Mouse (Mus musculus) hindbrain, embryonic 12.5 days (tissue): ENCODE measurements around the gene Tmem178b. TPM values are rescaled to one million over a fixed set of nuclear protein-coding genes. Genes with fewer than 3 reads are reported as not detected.

Experiments
- ATAC-seq: fragments of 200-750 bp; cut with Nextera tagmentation; 2 replicates; pipeline ENCODE4 v1.8.0; 2017; ENCODE audit warnings: moderate TSS enrichment; ENCODE audit not compliant: low FRiP score
- H3K27ac ChIP-seq: fragments of 300-500 bp; sonication (generic); 2 replicates; pipeline ENCODE4 v1.5.1; 2016; ENCODE audit warnings: mild to moderate bottlenecking
- H3K27me3 ChIP-seq: fragments of 300-500 bp; sonication (generic); 2 replicates; pipeline ENCODE4 v1.6.1; 2016; ENCODE audit warnings: mild to moderate bottlenecking
- H3K36me3 ChIP-seq: fragments of 300-500 bp; sonication (generic); 2 replicates; pipeline ENCODE4 v1.6.1; 2016; ENCODE audit warnings: mild to moderate bottlenecking
- H3K4me1 ChIP-seq: fragments of 300-500 bp; sonication (generic); 2 replicates; pipeline ENCODE4 v1.6.1; 2016
- H3K4me2 ChIP-seq: fragments of 300-500 bp; sonication (generic); replicated peaks from 2 replicates; pipeline ENCODE4 v1.6.1; 2016; ENCODE audit warnings: mild to moderate bottlenecking
- H3K4me3 ChIP-seq: fragments of 300-500 bp; sonication (generic); 2 replicates; pipeline ENCODE4 v1.5.1; 2016; ENCODE audit warnings: mild to moderate bottlenecking
- H3K9ac ChIP-seq: fragments of 300-500 bp; sonication (generic); 2 replicates; pipeline ENCODE4 v1.6.1; 2016; ENCODE audit warnings: mild to moderate bottlenecking, moderate library complexity
- H3K9me3 ChIP-seq: fragments of 300-500 bp; sonication (generic); replicated peaks from 2 replicates; pipeline ENCODE4 v1.6.1; 2016; ENCODE audit warnings: mild to moderate bottlenecking
- WGBS: fragments of 180-500 bp; shearing (Covaris S2); methylation state at CpG from one replicate; pipeline ENCODE4 v1.1.7; 2016; 5-methylcytosine and 5-hydroxymethylcytosine counted together
- polyA plus RNA-seq: library from polyadenylated mRNA; unstranded; fragments of >200 nt; fragmentation: Nextera tagmentation; extraction: Ambion mirVana; gene quantifications from 2 replicates; pipeline ENCODE4 v1.2.1, GENCODE M21; 2016

Gene Tmem178b
- polyA plus RNA-seq, 1 experiment from 2014 or later, result 17.1 TPM

DNA sequence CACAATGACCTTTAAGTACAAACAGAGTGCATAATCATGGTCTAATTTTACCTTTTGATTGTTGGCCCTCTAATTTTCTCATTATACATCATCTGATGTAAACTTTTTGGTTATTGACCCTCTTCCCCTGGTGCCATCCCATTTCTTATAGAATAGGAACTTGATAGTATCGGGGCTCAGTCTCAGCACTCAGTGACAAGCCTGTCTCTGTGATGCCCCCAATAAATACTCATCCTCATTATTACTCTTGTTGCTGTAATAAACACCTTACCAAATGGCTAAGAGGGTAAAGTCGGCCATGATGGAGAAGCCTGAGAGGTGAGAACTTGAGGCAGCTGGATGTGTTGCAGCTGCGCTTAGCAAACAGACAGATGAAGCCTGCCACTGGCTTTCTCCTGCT lies 63.5 kb downstream of the Tmem178b start:
- Histone ChIP-seq H3K9ac (no peak overlapping the region), H3K27me3 (no peaks in the 10 kb centered on the region), H3K4me1 (no peaks in the 10 kb centered on the region), H3K4me3 (no peak overlapping the region), H3K9me3 (no peaks in the 10 kb centered on the region), H3K4me2 (no peak overlapping the region), H3K36me3 (no peaks in the 10 kb centered on the region), H3K27ac (no peak overlapping the region)
- ATAC-seq, result no peak
- 75% methylated on average over 3 of the region's 3 CpGs for WGBS

DNA sequence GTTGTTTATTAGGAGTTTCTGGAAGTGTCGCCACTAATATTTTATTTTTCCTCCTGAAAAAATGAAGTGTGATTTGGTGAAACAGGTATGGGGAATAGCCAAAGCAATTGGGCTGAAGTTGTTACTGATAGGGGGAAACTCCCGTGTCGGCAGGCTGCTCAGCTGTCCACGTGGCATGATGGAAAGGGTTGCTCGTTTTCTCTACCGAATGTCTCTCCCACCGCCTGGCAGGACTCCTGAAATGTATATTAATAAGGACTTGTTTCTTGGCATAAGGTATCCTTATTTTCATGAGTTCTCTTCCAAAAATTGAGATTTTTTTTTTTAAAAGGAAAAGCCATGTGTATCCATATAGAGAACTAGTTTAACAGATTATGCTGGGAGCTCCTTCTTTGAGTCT lies 67.8 kb downstream of the Tmem178b start:
- ATAC-seq, result no peak
- H3K9me3 ChIP-seq, result no peaks in the 10 kb centered on the region
- H3K27ac ChIP-seq, result no peak overlapping the region
- H3K4me2 ChIP-seq, result no peak overlapping the region
- no peak overlapping the region for H3K4me3 ChIP-seq
- no peaks in the 10 kb centered on the region for H3K36me3 ChIP-seq
- H3K4me1 ChIP-seq, result peaks cover 8% of the 10 kb centered on the region; the same call in 1 of the 2 replicates
- no peaks in the 10 kb centered on the region for H3K27me3 ChIP-seq
- WGBS, result 83% methylated on average over 7 of the region's 7 CpGs
- H3K9ac ChIP-seq, result no peak overlapping the region

- no peaks in the 10 kb centered on the region for H3K36me3 ChIP-seq
- no peak overlapping the region for H3K27ac ChIP-seq
- no peak overlapping the region for H3K4me3 ChIP-seq
- no peak overlapping the region for H3K4me2 ChIP-seq
- 71% methylated on average over 9 of the region's 9 CpGs for WGBS
- H3K4me1 ChIP-seq, result peaks cover 12% of the 10 kb centered on the region; the same call in 1 of the 2 replicates
- no peaks in the 10 kb centered on the region for H3K27me3 ChIP-seq
- H3K9me3 ChIP-seq, result no peaks in the 10 kb centered on the region
- no peak overlapping the region for H3K9ac ChIP-seq
- ATAC-seq, result no peak
These were observed 71.8 kb downstream of the Tmem178b start for GRCm38 (mm10) chr6:39944854-39945253.

DNA sequence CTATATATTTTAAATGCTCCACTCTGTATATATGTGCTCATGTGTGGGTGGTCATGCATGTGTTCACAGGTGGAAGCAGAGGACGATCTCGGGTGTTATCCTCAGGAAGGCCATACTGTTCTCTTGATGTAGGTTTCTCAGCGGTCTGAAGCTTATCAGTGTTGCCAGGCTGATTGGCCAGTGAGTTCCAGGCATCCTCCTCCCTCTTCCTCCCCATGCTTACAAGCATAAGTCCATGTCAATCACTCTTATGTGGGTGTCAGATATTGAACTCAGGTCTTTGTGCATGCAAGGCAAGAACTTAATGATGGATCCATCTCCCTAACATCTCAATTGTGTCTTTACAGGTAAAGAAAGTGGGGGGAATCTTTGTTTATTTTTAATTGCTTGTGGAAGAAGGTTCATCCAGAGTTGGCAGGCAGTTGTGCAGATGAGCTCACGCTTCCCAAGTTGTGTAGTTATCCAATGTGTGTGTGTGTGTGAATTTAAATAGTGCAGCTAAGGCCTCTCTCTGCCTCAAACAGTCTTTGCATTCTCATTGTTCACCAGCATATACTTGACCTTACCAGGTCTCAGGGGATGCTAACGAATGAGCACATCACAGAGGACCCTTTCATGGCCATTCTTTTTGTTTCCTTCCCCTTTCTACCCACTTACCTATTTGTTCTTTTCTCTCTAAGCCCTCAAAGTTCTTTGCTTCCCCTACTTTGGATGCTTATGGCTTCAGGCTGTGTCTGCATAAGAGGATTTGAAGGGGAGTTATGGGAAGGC lies 72.8 kb downstream of the Tmem178b start:
- Histone ChIP-seq H3K4me3 (no peak overlapping the region), H3K9me3 (no peaks in the 10 kb centered on the region), H3K27me3 (no peaks in the 10 kb centered on the region), H3K9ac (no peak overlapping the region), H3K4me2 (no peak overlapping the region), H3K4me1 (peaks cover 12% of the 10 kb centered on the region; the same call in 1 of the 2 replicates), H3K36me3 (no peaks in the 10 kb centered on the region), H3K27ac (no peak overlapping the region)
- ATAC-seq, result no peak
- 69% methylated on average over 5 of the region's 5 CpGs for WGBS

DNA sequence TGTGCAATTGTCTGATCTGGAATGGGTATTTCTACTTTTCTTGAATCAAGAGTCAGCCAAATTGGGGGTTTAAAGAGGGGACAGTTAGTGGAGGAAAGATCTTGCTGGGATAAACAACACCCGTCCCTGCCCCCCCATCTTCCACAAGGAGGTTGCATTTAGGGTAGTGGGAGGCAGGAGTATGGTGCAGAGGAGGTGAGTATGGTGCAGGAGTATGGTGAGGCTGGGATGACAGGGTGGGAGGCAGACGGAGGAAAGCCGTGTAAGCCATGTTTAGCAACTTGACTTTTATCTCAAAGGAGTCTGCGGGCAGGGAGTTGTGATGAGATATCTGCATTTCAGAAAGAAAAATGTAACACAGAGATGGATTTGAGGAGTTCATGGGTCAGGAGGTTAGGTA lies 73.5 kb downstream of the Tmem178b start:
- H3K36me3 ChIP-seq, result no peaks in the 10 kb centered on the region
- H3K4me1 ChIP-seq, result peaks cover 12% of the 10 kb centered on the region; the same call in 1 of the 2 replicates
- no peaks in the 10 kb centered on the region for H3K27me3 ChIP-seq
- no peak for ATAC-seq
- no peak overlapping the region for H3K9ac ChIP-seq
- H3K27ac ChIP-seq, result no peak overlapping the region
- H3K4me3 ChIP-seq, result no peak overlapping the region
- no peak overlapping the region for H3K4me2 ChIP-seq
- 81% methylated on average over 4 of the region's 4 CpGs for WGBS
- no peaks in the 10 kb centered on the region for H3K9me3 ChIP-seq

GRCm38 (mm10) chr6:39953951-39954350 lies 80.9 kb downstream of the Tmem178b start:
- Histone ChIP-seq H3K4me2 (no peak overlapping the region), H3K4me1 (no peaks in the 10 kb centered on the region), H3K36me3 (no peaks in the 10 kb centered on the region), H3K27me3 (no peaks in the 10 kb centered on the region), H3K9ac (no peak overlapping the region), H3K4me3 (no peak overlapping the region), H3K27ac (no peak overlapping the region), H3K9me3 (no peaks in the 10 kb centered on the region)
- 89% methylated on average over 5 of the region's 5 CpGs for WGBS
- ATAC-seq, result no peak

DNA sequence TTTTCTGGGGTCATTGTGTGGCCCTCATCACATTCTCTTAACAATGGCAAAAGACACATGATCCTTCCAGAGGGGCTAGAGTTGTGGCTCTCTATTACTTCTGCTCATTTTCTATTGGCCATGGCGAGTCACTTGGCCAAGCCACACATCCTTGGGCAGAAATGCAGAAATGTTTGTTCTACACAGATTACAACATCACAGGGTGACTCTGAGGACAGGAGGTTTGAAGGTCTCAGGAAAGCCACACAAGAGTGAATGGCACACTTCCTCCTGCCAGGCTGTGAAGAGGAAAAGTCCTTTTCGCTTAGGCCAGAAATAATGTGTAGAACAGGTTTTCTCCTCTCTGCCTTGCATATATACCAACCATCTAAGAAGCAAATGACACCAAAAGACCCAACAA lies 82.1 kb downstream of the Tmem178b start:
- no peak overlapping the region for H3K4me2 ChIP-seq
- H3K4me3 ChIP-seq, result no peak overlapping the region
- H3K27ac ChIP-seq, result no peak overlapping the region
- H3K9ac ChIP-seq, result no peak overlapping the region
- no peaks in the 10 kb centered on the region for H3K36me3 ChIP-seq
- no peaks in the 10 kb centered on the region for H3K27me3 ChIP-seq
- no peaks in the 10 kb centered on the region for H3K4me1 ChIP-seq
- ATAC-seq, result no peak
- H3K9me3 ChIP-seq, result no peaks in the 10 kb centered on the region
- 92% methylated on average over 2 of the region's 2 CpGs for WGBS

DNA sequence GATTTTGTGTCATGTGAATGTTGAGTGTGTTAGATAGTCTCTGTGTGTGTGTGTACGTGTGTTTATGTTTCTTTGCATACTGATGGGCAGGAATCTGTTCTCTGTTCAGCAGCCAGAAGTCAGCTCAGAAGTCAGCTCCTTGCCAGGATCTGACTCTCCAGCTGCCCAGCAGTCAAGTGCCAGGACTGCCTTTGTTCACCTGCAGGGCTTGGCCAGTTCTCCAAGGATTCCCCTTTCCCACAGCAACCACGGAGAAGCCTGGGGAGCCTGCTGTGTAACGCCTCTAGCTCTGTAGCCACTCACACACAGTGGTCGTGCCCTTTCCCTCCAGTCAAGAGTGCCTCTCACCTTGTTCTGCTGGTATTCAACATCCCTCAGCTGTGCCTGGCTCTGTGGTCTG lies 91.5 kb downstream of the Tmem178b start:
- no peaks in the 10 kb centered on the region for H3K27me3 ChIP-seq
- H3K27ac ChIP-seq, result no peak overlapping the region
- H3K36me3 ChIP-seq, result no peaks in the 10 kb centered on the region
- no peak overlapping the region for H3K9ac ChIP-seq
- peaks cover 5% of the 10 kb centered on the region; the same call in 1 of the 2 replicates for H3K4me1 ChIP-seq
- no peak for ATAC-seq
- H3K4me2 ChIP-seq, result no peak overlapping the region
- no peaks in the 10 kb centered on the region for H3K9me3 ChIP-seq
- H3K4me3 ChIP-seq, result no peak overlapping the region
- WGBS, result 72% methylated on average over 4 of the region's 4 CpGs

GRCm38 (mm10) chr6:39970281-39970680 lies 97.2 kb downstream of the Tmem178b start:
- H3K36me3 ChIP-seq, result no peaks in the 10 kb centered on the region
- H3K9me3 ChIP-seq, result no peaks in the 10 kb centered on the region
- H3K27ac ChIP-seq, result no peak overlapping the region
- no peak for ATAC-seq
- no peaks in the 10 kb centered on the region for H3K27me3 ChIP-seq
- H3K4me1 ChIP-seq, result 0 out of 2 replicates have a peak, but pooled peaks cover 3% of the 10 kb centered on the region
- H3K9ac ChIP-seq, result no peak overlapping the region
- H3K4me2 ChIP-seq, result no peak overlapping the region
- no peak overlapping the region for H3K4me3 ChIP-seq

GRCm38 (mm10) chr6:39978942-39979341 lies 105.9 kb downstream of the Tmem178b start:
- Histone ChIP-seq H3K36me3 (no peaks in the 10 kb centered on the region), H3K9me3 (no peaks in the 10 kb centered on the region), H3K4me2 (no peak overlapping the region), H3K4me3 (no peak overlapping the region), H3K27me3 (no peaks in the 10 kb centered on the region), H3K27ac (no peak overlapping the region), H3K4me1 (no peaks in the 10 kb centered on the region), H3K9ac (no peak overlapping the region)
- WGBS, result 83% methylated on average over 4 of the region's 4 CpGs
- no peak for ATAC-seq

DNA sequence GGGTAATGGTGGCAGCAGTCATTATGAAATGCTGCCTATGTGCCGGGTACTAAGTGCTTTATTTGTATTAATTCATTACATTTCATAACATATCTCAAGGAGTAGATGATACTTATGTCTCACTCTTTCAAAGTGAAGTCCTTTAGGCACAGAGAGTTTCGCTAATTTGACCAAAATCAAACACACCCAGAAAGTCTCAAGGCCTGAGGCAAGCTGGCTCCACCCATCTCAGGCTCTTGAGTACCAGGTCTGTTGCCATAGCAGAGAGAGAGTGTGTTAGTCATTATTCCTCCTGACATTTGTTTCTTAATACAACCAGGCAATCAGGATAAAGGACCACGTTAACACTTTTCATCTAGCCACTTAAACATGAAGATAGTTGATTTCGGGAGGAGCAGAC lies 117.7 kb downstream of the Tmem178b start:
- no peak for ATAC-seq
- no peaks in the 10 kb centered on the region for H3K36me3 ChIP-seq
- H3K27ac ChIP-seq, result no peak overlapping the region
- no peak overlapping the region for H3K4me2 ChIP-seq
- peaks cover 20% of the 10 kb centered on the region for H3K4me1 ChIP-seq
- no peaks in the 10 kb centered on the region for H3K9me3 ChIP-seq
- no peak overlapping the region for H3K4me3 ChIP-seq
- 69% methylated on average over 4 of the region's 4 CpGs for WGBS
- H3K27me3 ChIP-seq, result no peaks in the 10 kb centered on the region
- H3K9ac ChIP-seq, result no peak overlapping the region

DNA sequence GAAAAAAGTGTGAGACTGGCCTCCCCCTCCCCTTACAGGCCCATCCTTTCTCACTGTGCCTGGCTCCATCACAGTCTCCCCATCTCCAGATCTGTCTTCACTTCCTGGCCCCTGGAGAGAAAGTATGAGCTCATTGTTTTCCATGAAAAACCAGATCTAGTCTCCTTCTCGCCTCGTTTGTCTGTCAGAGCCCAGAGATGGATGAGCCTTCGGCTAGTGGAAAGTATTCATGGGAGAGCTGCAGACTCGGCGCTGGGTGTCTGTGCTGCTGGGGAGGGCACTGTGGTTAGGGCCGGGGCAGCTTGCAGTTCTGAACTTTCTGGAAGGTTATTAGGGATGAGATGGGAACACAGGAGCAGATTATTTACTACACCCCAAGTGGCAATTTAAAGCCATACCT lies 118.9 kb downstream of the Tmem178b start:
- H3K36me3 ChIP-seq, result no peaks in the 10 kb centered on the region
- WGBS, result 29% methylated on average over 6 of the region's 6 CpGs
- H3K4me1 ChIP-seq, result peaks cover 20% of the 10 kb centered on the region
- no peak overlapping the region for H3K9ac ChIP-seq
- H3K27me3 ChIP-seq, result no peaks in the 10 kb centered on the region
- no peak overlapping the region for H3K4me3 ChIP-seq
- peak overlapping the region; percentile 37; the same call in 1 of the 2 replicates for H3K27ac ChIP-seq
- H3K9me3 ChIP-seq, result no peaks in the 10 kb centered on the region
- ATAC-seq, result peak; percentile 60
- H3K4me2 ChIP-seq, result no peak overlapping the region
